Mouse (Mus musculus) urinary bladder, adult 2 months (tissue): ENCODE data around the gene Deaf1. TPM values are rescaled to one million over a fixed set of nuclear protein-coding genes. Genes with fewer than 3 reads are reported as not detected.

Experiments
- DNase-seq: peaks from one replicate; pipeline ENCODE4 v3.0.0; 2022; ENCODE audit warnings: low spot score
- polyA plus RNA-seq: library from polyadenylated mRNA; depleted of rRNA; stranded (reverse); fragments of >200 nt; gene quantifications from 2 replicates; pipeline ENCODE4 v1.2.3, GENCODE M21; 2012; rRNA removed

Gene Deaf1
- polyA plus RNA-seq: 14.6 and 22.8 TPM in 2 replicates

DNA sequence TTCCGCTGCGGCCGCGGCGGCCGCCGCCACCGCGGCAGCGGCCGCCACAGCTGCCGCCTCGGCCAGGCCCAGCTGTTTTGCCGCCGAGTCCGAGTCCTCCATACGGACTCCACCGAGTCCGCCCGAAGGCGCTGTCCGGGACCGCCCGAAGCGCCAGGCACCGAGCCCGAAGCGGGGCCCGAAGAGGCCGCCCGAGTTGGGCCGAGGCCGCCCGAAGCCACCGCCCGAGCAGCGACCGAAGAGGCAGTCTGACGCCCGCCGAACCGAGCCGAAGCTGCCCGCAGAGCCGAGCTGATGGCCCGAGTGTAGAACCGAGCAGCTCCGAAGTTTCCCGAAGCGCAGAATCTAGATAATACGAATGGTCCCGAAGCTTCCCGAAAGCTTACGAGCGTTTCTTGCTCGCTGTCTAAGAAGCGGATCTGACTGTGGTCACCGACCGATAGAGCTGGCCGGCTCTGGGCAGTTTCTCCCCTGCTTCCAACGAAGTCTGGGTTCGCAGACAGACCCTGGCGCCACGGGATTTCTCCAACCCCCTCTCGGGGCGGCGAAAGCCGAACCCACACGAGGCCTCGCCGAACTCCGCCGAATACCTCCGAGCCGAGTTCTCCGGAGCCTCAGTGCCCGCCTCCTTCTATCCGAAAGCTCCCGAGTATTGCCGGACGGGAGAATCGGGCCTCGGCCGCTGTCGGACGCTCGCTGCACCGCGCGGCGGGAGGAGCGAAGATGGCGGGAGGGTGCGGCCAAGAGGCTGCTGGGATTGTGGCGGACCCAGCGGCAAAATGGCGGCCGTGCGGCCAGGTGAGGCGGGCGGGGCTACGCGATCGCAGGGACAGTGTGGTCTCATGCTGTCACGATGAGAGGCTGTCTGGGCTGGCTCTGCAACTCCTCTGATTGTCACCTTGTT, at the start of gene Deaf1, which contains the start of gene Tmem80:
TSS of gene Deaf1 (minus strand) at position 222 of the 904 bp plus-strand sequence.
TSS of gene Tmem80 (plus strand) at position 271 of the 904 bp plus-strand sequence.
- peak; percentile 98 for DNase-seq

DNA sequence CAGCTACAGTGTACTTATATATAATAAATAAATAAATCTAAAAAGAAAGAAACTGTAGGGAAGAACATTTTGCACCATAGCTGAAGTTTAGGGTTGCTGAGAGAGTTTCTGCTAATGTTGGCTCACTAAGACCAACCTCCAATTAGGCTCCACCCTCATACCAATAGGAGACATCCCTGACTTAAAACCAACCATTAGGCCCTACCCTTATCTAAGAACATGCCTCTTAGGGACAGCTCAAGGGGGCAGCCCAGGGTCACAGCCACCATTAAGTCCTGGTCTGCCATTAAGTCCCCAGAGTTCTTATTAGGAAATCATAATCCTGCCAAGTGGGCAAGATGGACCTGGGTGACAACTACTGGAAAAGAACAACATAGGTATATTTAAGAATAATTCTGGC, 46.9 kb upstream of the Deaf1 start:
- no peak for DNase-seq

GRCm38 (mm10) chr7:141373611-141374010, 46.1 kb upstream of the Deaf1 start:
- no peak for DNase-seq

DNA sequence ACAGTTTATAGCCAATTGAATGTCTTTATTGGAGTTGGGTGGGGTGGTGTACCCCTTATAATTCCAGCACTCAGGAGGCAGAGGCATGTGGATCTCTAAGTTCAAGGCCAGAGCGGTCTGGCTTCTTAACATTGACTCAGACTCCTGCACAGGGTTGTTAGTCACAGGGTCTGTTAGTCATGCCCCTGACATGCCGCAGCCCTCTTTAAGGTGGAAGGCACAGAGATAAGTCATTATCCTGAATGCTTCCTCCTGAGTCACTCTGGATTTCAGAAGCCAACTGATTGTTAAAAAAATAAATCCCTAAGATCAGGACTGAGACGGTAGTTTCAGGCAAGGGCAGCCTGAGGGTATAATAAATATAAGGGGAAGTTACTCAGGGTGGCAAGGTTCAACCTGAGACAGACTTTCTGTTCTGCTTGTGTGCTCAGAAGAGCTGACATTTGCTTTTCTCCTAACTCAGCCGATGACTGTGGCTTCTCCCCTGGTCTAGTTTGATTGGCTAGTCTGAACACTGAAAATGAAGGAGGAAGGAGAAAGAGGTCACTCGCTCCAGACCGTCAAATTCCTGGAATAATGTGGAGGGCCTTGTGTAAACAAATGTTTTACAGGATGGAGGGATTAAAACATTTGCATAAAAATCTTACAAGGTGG, 44.6 kb upstream of the Deaf1 start:
- DNase-seq: no peak

- no peak for DNase-seq
Measured at GRCm38 (mm10) chr7:141369918-141370317, 42.4 kb upstream of the Deaf1 start.

- no peak for DNase-seq
Measured at GRCm38 (mm10) chr7:141367358-141367757, 39.9 kb upstream of the Deaf1 start.

DNA sequence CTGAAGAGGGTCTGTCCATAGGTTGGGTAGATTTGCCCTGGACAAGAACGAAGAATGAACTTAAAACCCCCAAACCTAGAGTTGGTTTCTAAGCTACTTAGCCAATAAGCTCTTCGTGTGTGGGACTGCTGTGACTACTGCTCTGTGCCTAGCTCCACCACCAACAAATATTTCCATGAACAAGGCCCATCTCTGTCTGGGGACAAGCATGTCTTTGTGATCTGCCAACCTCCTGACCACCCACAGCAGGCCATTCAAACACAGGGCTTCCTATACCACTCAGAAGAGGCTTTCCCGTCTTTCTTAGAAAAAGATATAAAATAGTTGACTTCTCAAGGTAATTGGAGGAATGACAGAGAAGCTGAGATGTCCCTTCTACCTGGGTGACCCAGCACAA, 37.6 kb upstream of the Deaf1 start:
- no peak for DNase-seq

GRCm38 (mm10) chr7:141364349-141365048, 37.0 kb upstream of the Deaf1 start:
- DNase-seq: no peak

DNA sequence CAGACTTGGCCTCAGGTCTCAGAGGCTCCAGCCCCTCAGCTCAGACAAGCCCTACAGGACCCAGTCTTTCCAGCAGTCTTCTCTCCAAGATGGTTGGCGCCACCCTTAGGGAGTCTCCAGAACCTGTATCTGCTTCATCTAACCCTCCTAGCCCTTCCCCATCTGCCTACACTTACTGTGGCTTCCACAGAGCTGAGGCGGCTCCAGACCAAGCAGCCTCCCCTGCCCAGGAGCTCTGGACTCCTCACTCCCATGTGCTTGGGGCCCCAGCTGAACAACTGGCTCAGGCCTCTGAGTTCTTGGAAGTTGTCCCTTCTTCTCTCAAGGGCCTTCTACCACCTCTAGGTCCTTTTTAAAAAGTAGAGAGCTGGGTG, 36.2 kb upstream of the Deaf1 start:
- DNase-seq: no peak

DNA sequence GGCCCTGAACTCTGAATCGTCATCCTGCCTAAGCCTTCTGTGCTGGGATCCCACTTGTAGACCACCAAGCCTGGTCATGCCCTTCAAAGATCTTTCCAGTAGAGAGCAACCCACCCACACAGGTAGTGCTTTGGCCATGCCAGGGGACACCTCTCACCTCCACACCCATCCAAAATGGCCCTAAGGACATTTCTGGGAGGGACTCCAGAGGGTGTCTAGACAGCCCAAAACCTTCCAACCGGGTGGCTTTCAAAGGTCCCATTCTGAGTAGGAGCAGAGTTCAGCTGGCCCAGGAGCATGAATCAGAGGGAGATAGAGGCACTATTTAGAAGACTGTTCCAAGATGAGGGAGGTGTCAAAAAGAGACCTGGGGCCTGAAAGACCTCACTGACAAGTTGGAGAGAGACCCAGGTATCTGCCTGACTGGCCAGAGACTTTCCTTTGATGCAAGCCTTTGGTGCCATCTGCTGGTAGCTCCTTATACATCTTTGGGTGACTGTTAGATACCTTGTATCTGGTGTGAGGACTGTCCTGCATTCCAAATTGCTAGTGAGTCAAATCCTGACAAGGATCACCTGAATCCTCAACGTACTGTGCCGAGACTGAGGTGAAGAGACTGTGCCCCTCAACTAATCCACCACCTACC, 35.7 kb upstream of the Deaf1 start:
- DNase-seq: peak; percentile 23

GRCm38 (mm10) chr7:141361510-141361909, 34.0 kb upstream of the Deaf1 start:
- DNase-seq: peak; percentile 20

- no peak for DNase-seq
Measured at GRCm38 (mm10) chr7:141356971-141357370, 29.5 kb upstream of the Deaf1 start.

GRCm38 (mm10) chr7:141355626-141356326, 28.3 kb upstream of the Deaf1 start:
- no peak for DNase-seq

- no peak for DNase-seq
Measured at GRCm38 (mm10) chr7:141355051-141355450, 27.6 kb upstream of the Deaf1 start.

DNA sequence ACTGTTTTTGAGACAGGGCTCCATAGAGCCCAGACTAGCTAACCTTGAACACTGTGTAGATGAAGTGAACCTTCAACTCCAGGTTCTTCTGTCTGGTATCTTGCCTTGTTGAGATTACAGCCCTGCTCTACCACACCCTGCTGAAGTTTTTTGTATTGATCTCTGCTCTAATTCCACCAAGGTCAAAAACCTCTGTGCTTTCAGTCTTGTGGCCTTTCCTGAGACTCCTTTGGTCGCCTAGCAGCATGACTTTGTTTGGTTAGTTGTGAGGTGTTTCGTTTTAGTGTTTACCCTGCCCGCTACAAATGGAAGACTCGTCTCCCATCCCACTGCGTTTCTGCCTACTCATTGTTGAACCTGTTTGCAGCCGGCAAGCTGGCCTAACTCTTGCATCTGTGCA, 23.6 kb upstream of the Deaf1 start:
- DNase-seq: no peak

DNA sequence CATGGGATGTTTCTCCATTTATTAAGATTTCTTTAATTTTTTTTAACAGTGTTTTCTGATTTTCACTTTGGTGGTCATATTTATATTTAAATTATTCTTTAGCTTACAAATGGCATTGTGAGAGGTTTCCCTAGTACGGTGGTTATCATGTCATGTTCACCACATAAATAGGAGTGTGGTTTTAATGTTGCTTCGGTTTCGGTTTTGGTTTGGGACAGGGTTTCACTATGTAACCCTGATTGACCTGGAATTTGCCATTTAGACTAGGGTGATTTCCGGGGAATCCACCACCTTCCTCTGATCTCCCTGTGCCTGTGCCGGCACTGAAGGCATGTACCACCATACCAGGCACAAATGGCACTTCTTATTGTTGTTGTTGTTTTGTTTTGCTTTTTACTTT, 17.3 kb upstream of the Deaf1 start:
- no peak for DNase-seq

DNA sequence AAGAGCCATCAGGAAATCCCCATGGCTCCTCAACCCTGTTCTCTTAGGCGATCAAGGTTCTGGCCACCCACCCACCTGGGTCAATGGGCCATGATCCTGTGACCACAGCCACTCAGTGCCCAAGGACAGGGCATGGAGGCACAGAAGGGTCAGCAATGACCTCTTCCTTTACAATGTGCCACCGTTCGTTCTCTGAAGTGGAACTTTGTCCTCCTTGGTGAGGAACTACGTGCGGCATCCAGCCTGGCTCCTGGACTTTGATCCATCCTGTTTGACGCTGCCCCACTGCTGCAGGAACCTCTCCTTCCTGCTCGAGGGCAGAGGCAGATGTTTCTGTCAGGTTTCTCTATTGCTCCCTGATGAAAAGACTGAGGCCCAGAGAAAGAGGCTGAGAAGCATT, 16.2 kb upstream of the Deaf1 start:
- no peak for DNase-seq

DNA sequence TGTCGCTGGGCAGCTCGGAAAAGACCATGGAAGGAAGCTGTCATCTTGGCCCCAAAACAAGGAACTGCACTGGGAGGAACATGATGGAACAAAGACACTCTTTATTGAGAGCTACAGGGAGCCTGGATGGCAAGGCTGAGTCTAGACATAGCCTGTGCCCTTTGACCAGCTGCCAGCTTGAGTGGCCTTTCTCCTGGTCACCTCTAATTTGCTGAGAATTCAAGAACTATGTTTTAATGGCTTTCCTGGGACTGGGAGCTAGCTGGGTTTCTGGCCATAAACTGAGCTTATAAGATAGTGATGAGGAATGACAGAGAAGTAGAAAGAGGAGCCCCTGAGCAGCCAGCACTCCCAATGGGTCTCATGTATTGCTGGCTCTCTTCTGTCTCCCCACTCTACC, 15.7 kb upstream of the Deaf1 start:
- no peak for DNase-seq

DNA sequence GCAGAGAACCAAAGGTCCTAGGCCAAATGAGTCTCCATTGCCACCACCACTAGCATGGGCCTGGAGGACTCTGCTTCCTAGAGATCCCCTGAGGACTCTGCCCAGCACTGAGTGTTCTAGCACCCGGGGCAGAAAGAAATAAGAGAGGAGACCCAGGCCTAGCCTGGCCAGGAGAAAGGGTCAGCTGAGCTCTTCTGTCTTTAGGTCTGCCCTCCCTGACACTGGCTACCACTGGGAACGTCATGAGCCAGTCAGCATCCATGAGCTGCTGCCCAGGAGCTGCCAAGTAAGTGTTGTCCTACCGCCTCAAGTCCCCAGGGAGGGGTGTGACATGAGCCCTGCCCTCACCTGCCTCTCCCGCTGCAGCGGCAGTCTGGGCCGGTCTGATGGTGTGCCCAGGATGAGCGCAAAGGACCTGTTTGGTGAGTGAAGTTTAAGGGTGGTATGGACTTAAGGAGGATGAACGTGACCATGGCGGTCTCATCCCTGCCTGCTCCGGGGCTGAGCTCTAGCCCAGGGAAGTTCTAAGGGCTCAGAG, 14.3 kb upstream of the Deaf1 start:
- no peak for DNase-seq

- no peak for DNase-seq
Measured at GRCm38 (mm10) chr7:141340476-141340875, 13.0 kb upstream of the Deaf1 start.

DNA sequence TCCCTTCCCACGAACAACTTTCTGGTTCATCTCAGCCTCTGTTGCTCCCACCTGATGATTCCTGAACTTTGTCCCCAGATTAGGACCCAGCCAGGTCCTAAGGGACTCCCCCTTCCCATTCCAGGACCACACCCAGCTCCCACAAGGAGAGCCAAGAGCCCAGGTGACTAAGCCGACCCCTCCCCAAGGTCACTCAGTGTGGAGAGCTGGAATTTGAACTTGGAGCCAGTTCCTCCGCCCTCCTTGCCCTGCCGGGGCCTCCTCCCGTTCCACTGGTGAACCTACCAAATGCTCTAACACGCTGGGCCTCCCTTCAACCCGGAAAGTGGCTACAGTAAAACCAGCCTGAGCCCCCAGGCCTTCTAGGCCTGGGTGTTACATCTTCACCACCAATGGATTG, 12.5 kb upstream of the Deaf1 start:
- DNase-seq: no peak
